Mouse (Mus musculus): ENCODE measurements around the gene Cnot10. TPM values are rescaled to one million over a fixed set of nuclear protein-coding genes. Genes with fewer than 3 reads are reported as not detected.

Gene Cnot10
- total and polyA plus RNA-seq, 3 experiments: 49.4 to 67.8 (median 58.3) TPM

DNA sequence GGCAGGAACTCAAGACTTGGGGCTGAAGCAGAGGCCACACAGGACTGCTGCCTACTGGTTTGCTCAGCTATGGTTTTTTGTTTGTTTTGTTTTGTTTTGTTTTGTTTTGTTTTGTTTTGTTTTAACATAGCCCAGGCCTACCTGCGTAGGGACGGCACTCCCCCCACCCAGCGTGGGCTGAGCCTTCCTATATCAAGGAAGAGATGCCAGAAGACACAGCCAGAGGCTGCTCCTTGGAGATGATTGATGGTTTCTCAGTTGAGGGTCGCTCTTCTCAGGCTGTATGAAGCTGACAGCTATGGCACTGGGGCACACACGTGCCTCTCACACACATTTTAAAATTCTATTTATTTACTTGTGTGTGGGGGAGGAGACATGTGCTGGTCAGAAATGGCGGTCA lies 21.0 kb upstream of the Cnot10 start:
- in situ Hi-C loops (cut with MboI; ENCODE audit: low pct_ligation_motif_present, low pct_unique_long_range_greater_than_20kb, low sequenced_read_pairs): no loop called here
- no peaks in the 10 kb centered on the region for H3K4me1 ChIP-seq (ENCODE audit: control insufficient read depth in 1 of 2, insufficient read depth in 2 of 2)

DNA sequence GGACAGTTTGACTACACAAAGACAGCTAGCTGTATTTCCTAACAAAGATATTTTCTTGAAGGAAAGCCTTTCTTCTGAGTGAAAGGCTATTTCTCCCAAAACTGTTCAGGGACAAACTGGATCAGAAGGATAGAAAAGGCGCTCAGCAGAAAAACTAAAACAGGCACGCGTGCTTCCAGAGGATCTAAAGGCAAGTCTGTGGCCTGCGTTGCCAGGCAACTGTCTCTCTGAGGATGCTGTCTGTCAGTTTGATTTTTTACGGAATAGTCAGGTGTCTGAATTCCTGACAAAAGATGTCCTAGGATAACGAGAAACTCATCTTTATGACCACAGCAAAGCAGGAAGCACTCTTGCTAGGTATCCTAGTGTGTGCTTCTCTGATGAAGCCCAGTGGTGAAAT lies 20.5 kb upstream of the Cnot10 start:
- dilution Hi-C loops (cut with MboI; ENCODE audit: extremely low pct_ligation_motif_present, extremely low pct_unique_long_range_greater_than_20kb, low sequenced_read_pairs): no loop called here
- no peak for DNase-seq (ENCODE audit: extremely low read depth)
- Histone ChIP-seq H3K36me3 (replicated peaks in 1 of 2; ENCODE audit: control insufficient read depth in 1 of 2, insufficient read depth in 1 of 2, low read length in 1 of 2) (no peaks in the 10 kb centered on the region), H3K9me3 (replicated peaks; ENCODE audit: low read length) (no peaks in the 10 kb centered on the region), H3K4me1 (ENCODE audit: control insufficient read depth in 1 of 2, insufficient read depth in 2 of 2) (no peaks in the 10 kb centered on the region), H3K9ac (ENCODE audit: insufficient read depth, low read depth) (no peak overlapping the region), H3K4me2 (ENCODE audit: insufficient read depth, low read depth, poor library complexity, severe bottlenecking) (no peak overlapping the region), H3K27me3 (replicated peaks) (no peaks in the 10 kb centered on the region), H3K27ac (ENCODE audit: insufficient read depth, low read depth) (no peak overlapping the region), H3K79me2 (replicated peaks; ENCODE audit: control insufficient read depth, extremely low read depth, insufficient read depth, poor library complexity, severe bottlenecking) (no peaks in the 10 kb centered on the region), H3K4me3 (replicated peaks in 1 of 3; ENCODE audit: low read depth in 2 of 3, low read length in 2 of 3, poor library complexity in 1 of 3) (no peak overlapping the region)
- no peak for TF ChIP-seq ZKSCAN1 (IDR thresholded peaks at IDR 0.05; ENCODE audit: borderline replicate concordance, low read depth, low read length)
- TF ChIP-seq NRF1 (IDR thresholded peaks at IDR 0.05; ENCODE audit: low read depth, low read length): no peak
- TF ChIP-seq SMC3 (IDR thresholded peaks at IDR 0.05; ENCODE audit: low read depth, low read length): no peak
- in situ Hi-C loops (cut with MboI; ENCODE audit: low pct_ligation_motif_present, low pct_unique_long_range_greater_than_20kb, low sequenced_read_pairs): no loop called here

More for the DNA sequence above, 21.0 kb upstream of the Cnot10 start:
- TF ChIP-seq POLR2AphosphoS2 (IDR thresholded peaks at IDR 0.05; ENCODE audit: low read depth, low read length) (no peak), GABPA (IDR thresholded peaks at IDR 0.05; ENCODE audit: insufficient replicate concordance, low read depth, low read length) (no peak), IRF4 (IDR thresholded peaks at IDR 0.05; ENCODE audit: low read depth, low read length) (no peak), TCF12 (IDR thresholded peaks at IDR 0.05; ENCODE audit: low read depth, low read length) (no peak), JUN (IDR thresholded peaks at IDR 0.05; ENCODE audit: insufficient read depth, low read depth, low read length) (no peak), USF2 (conservative IDR thresholded peaks at IDR 0.05; ENCODE audit: low read depth, low read length) (no peak), JUND (conservative IDR thresholded peaks at IDR 0.05; ENCODE audit: low read depth, low read length) (no peak), TBP (conservative IDR thresholded peaks at IDR 0.05; ENCODE audit: low read depth, low read length) (no peak), KAT2A (IDR thresholded peaks at IDR 0.05; ENCODE audit: insufficient replicate concordance, low read length) (no peak), CHD1 (IDR thresholded peaks at IDR 0.05; ENCODE audit: low read depth, low read length) (no peak), ZKSCAN1 (IDR thresholded peaks at IDR 0.05; ENCODE audit: borderline replicate concordance, low read depth, low read length) (no peak), MEF2A (IDR thresholded peaks at IDR 0.05; ENCODE audit: borderline replicate concordance, low read depth, low read length) (no peak), ZMIZ1 (IDR thresholded peaks at IDR 0.05; ENCODE audit: low read depth, low read length) (no peak), POLR2A (IDR thresholded peaks at IDR 0.05; ENCODE audit: low read depth, low read length) (no peak), EP300 (IDR thresholded peaks at IDR 0.05; ENCODE audit: low read length) (no peak), BHLHE40 (IDR thresholded peaks at IDR 0.05; ENCODE audit: low read depth, low read length) (no peak), ZC3H11A (IDR thresholded peaks at IDR 0.05; ENCODE audit: low read depth, low read length) (no peak), MAFK (IDR thresholded peaks at IDR 0.05; ENCODE audit: insufficient replicate concordance, low read length) (no peak), CHD2 (IDR thresholded peaks at IDR 0.05; ENCODE audit: low read length) (no peak), NRF1 (IDR thresholded peaks at IDR 0.05; ENCODE audit: low read depth, low read length) (no peak)
- Histone ChIP-seq H3K4me3 (replicated peaks in 1 of 3; ENCODE audit: low read depth in 2 of 3, low read length in 2 of 3, poor library complexity in 1 of 3) (no peak overlapping the region), H3K79me2 (replicated peaks; ENCODE audit: control insufficient read depth, extremely low read depth, insufficient read depth, poor library complexity, severe bottlenecking) (no peaks in the 10 kb centered on the region), H3K9me3 (replicated peaks; ENCODE audit: low read length) (no peaks in the 10 kb centered on the region), H3K36me3 (replicated peaks in 1 of 2; ENCODE audit: control insufficient read depth in 1 of 2, insufficient read depth in 1 of 2, low read length in 1 of 2) (no peaks in the 10 kb centered on the region), H3K9ac (ENCODE audit: insufficient read depth, low read depth) (no peak overlapping the region), H3K4me2 (ENCODE audit: insufficient read depth, low read depth, poor library complexity, severe bottlenecking) (no peak overlapping the region), H3K27ac (ENCODE audit: insufficient read depth, low read depth) (no peak overlapping the region), H3K27me3 (replicated peaks) (no peaks in the 10 kb centered on the region)
- DNase-seq (ENCODE audit: extremely low read depth): no peak
- dilution Hi-C loops (cut with MboI; ENCODE audit: extremely low pct_ligation_motif_present, extremely low pct_unique_long_range_greater_than_20kb, low sequenced_read_pairs): no loop called here

Measured in CH12.LX (cell line).